Mouse (Mus musculus) spleen, adult 2 months (tissue): ENCODE results near the gene Ythdc1. TPM values are rescaled to one million over a fixed set of nuclear protein-coding genes. Genes with fewer than 3 reads are reported as not detected.

ENCODE experiments used
- DNase-seq, 2 experiments: peaks; one replicate each; pipeline versions ENCODE4 v3.0.0 to v3.0.0-alpha.2; 2012 to 2021; ENCODE audit warnings: low spot score in 2 of 2, low read depth in 1 of 2
- H3K27ac ChIP-seq: fragments of 200-500 bp; 2 replicates; pipeline ENCODE4 v1.5.1; 2012; ENCODE audit warnings: low read length, inconsistent platforms; ENCODE audit not compliant: insufficient read depth
- H3K27me3 ChIP-seq: fragments of 200-500 bp; 2 replicates; pipeline ENCODE4 v1.6.1; 2012; ENCODE audit warnings: mild to moderate bottlenecking, moderate library complexity, low read length, inconsistent platforms; ENCODE audit not compliant: control insufficient read depth, insufficient read depth
- H3K36me3 ChIP-seq: fragments of 200-500 bp; 2 replicates; pipeline ENCODE4 v1.6.1; 2012; ENCODE audit warnings: mild to moderate bottlenecking, low read length, inconsistent platforms; ENCODE audit not compliant: control insufficient read depth, insufficient read depth
- H3K4me1 ChIP-seq: fragments of 200-500 bp; 2 replicates; pipeline ENCODE4 v1.6.1; 2011; ENCODE audit warnings: inconsistent platforms; ENCODE audit not compliant: control insufficient read depth, insufficient read depth, insufficient read length
- H3K4me3 ChIP-seq: fragments of 200-500 bp; 2 replicates; pipeline ENCODE4 v1.5.1; 2011; ENCODE audit warnings: mild to moderate bottlenecking, inconsistent platforms; ENCODE audit not compliant: insufficient read depth, insufficient read length; ENCODE audit errors: extremely low read depth
- CTCF ChIP-seq: fragments of 200-500 bp; IDR thresholded peaks from 2 replicates; pipeline ENCODE4 v1.5.1; 2011; ENCODE audit warnings: mild to moderate bottlenecking, inconsistent platforms; ENCODE audit not compliant: insufficient read depth, insufficient read length, insufficient replicate concordance; ENCODE audit errors: extremely low read depth
- POLR2A ChIP-seq: fragments of 200-500 bp; IDR thresholded peaks from 2 replicates; pipeline ENCODE4 v1.6.1; 2011; ENCODE audit warnings: low read depth, low read length, inconsistent platforms
- WGBS: fragments of 180-500 bp; shearing (Covaris S2); methylation state at CpG from one replicate; pipeline ENCODE4 v1.1.7; 2018; 5-methylcytosine and 5-hydroxymethylcytosine counted together
- polyA plus RNA-seq: library from polyadenylated mRNA; depleted of rRNA; stranded (reverse); fragments of >200 nt; gene quantifications from 2 replicates; pipeline ENCODE4 v1.2.3, GENCODE M21; 2012; rRNA removed

The Ythdc1 gene
- 10.3 and 14.9 TPM in 2 replicates for polyA plus RNA-seq

DNA sequence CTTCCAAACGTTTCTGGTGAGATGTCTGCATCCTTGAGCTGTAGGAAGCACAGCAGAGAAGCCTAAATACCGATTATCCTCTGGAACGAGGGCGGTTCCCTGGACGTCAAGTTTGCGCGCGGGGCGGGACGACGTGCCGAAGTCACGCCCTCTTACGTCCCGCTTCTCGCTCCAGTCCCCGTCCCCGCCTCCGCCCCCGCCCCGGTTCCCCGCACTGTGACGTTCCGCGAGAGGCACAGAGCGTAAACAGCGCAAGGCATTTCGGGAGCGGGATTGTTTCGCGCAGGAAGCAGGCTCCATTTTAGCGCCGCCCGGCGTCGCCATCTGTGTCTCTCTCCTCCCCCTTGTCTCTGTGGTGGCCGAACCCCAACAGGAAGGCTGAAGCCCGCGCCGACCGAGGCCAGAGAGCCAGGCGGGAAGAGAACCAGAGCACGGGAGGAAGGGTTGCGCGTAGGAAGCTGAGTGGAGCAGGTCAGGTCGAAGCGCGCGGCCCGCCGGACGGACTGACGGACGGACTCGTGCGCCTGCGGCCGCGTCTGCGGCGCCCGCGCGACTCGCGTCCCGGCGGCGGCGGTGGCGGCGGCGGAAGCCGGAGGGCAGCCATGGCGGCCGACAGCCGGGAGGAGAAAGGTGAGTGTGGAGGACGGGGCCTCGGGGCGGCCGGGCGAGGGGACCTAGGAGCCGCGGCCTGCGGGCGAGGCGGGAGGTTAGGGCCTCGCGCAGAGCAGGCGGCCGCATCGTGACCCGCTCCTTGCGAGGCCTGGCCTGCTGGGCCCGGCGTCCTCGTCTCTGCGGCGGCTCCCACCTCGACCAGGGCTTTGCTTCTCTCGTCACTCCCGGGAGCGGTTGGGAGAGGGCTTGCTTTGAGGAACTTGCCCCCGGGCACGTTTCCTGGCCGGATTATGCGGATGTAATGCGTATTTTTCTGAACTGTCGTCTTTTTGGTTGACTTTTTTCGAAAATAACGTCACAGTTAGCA is at the start of gene Ythdc1:
TSS of gene Ythdc1 (plus strand) at position 260 of the 979 bp plus-strand sequence.
- H3K4me3 ChIP-seq: peak within 1 kb of the TSS; percentile 99
- DNase-seq: peak; percentile 92 to 93
- H3K4me1 ChIP-seq: peaks cover 2% of the 10 kb centered on the region
- H3K36me3 ChIP-seq: no peaks in the 10 kb centered on the region
- no peaks in the 10 kb centered on the region for H3K27me3 ChIP-seq
- peak within 1 kb of the TSS; percentile 100 for H3K27ac ChIP-seq
- TF ChIP-seq CTCF: no peak
- TF ChIP-seq POLR2A: peak; percentile 83
- under 1% methylated on average over 110 of the region's 111 CpGs for WGBS

DNA sequence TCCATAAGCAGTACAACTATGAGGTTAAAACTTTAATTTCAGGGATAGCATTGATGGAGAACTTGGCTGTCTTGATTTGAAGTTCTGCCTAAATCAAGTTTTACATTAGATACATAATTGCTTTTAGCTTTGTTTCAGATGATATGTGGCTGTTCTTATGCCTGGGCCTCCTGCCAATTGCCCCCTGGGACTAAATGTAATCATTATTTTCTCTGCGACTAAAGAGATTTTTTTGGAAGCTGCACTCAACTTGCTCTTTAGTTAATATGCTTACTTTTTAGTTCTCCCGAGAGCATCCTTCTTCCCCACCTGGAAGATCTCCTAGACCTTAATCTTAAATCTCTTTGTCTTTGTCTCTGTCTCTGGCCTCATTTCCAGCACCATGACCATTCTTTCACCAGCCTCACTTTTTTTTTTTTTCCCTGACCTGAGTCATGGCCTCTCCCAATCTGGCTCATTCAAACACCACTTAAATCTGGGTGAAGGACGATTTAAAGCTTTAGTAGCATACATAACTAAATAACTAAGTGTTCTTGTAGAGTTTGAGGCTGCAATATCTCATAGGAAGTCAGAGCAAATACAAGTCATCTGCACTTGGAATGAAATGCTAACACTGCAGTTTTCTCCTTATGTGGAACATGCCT is 34.9 kb upstream of the Ythdc1 start:
- no peak for DNase-seq
- no peak overlapping the region for H3K4me3 ChIP-seq

DNA sequence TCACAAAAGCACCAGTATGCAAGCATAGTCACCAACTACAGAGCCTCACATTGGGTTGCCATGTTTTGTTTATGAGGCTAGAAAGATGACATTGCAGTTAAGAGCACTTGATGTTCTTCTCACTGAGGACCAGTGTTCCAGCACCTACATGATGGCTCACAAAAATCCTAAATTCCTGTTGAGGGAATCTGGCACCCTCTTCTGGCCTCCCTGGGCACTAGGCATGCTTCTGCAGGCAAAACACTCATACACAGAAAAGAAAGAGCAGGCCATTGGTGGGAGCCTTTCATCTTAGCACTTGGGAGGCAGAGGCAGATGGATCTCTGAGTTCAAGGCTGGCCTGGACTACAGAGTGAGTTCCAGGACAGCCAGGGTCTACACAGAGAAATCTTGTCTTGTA is 33.0 kb upstream of the Ythdc1 start:
- DNase-seq: no peak

More for the DNA sequence above, 34.9 kb upstream of the Ythdc1 start:
- WGBS: 78% methylated on average over 3 of the region's 3 CpGs
- Histone ChIP-seq H3K27me3 (no peaks in the 10 kb centered on the region), H3K27ac (no peak overlapping the region), H3K4me1 (no peaks in the 10 kb centered on the region), H3K36me3 (no peaks in the 10 kb centered on the region)
- no peak for TF ChIP-seq POLR2A
- no peak for TF ChIP-seq CTCF

DNA sequence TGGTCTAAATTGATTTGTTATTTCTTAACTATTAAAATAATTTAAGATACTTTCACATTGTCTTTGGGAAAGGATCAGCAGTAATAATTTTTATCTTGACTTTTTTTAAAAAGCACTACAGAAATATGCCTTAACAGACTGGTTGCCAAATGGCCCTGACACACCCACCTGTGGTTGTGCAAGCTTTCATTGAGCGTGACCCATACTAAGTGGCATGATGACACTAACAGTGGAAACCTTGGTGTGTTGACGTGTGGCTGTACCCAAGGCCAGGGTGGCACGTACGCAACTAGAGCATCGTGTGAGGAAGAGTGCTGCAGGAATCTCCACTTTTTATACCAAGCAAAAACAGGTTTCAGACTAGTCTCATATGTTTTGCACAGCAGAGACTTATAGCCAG is 27.1 kb upstream of the Ythdc1 start:
- H3K4me1 ChIP-seq: no peaks in the 10 kb centered on the region
- H3K4me3 ChIP-seq: no peak overlapping the region
- H3K27ac ChIP-seq: no peak overlapping the region
- WGBS: 92% methylated on average over 5 of the region's 5 CpGs
- DNase-seq: no peak
- no peaks in the 10 kb centered on the region for H3K27me3 ChIP-seq
- H3K36me3 ChIP-seq: no peaks in the 10 kb centered on the region
- TF ChIP-seq CTCF: no peak

More for the DNA sequence above, 33.0 kb upstream of the Ythdc1 start:
- Histone ChIP-seq H3K4me1 (no peaks in the 10 kb centered on the region), H3K27me3 (no peaks in the 10 kb centered on the region), H3K36me3 (no peaks in the 10 kb centered on the region), H3K4me3 (no peak overlapping the region), H3K27ac (no peak overlapping the region)
- TF ChIP-seq CTCF: no peak
- no peak for TF ChIP-seq POLR2A

DNA sequence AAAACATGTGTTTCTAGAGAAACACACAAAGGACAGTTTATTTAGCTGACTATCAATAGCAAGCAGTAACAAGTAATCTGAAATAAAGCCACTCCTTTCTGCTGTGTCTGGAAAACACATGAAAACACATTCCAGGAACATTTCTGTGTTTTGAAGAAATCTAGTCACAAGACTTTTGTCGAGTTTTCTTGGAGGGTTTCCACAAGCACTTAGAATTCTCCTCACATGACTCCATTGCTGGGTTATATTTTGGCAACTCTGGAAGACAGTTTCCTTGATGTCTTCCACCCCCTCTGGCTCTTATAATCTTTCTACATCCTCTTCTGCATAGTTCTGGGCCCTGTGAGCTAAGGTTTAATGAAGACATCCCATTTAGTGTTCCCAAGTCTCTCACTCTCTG is 25.6 kb upstream of the Ythdc1 start:
- Histone ChIP-seq H3K27ac (no peak overlapping the region), H3K36me3 (no peaks in the 10 kb centered on the region), H3K27me3 (no peaks in the 10 kb centered on the region), H3K4me3 (no peak overlapping the region), H3K4me1 (no peaks in the 10 kb centered on the region)
- 54% methylated on average over 1 of the region's 1 CpGs for WGBS
- DNase-seq: no peak
- no peak for TF ChIP-seq CTCF
- no peak for TF ChIP-seq POLR2A

DNA sequence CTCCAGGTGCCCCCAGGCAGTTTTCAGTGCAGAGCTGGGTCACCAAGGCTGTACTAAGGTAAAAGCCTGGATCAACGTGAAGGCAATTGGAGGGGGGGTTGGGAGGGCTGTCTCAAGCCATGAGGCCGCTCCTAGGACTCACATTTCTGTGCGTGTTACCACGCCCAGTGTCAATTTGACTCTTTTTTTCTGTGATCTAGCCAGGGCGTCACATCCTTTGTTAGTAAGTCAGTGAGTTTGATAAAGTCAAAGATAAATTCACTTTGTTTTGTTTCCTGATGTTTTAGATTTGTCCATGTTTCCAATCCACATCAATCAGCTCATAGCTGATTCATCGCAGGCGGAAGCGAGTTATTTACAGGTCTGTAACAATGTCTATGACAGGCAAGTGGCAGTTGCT is 21.0 kb upstream of the Ythdc1 start:
- TF ChIP-seq CTCF: no peak
- TF ChIP-seq POLR2A: no peak
- H3K4me3 ChIP-seq: no peak overlapping the region
- H3K4me1 ChIP-seq: no peaks in the 10 kb centered on the region
- 69% methylated on average over 8 of the region's 8 CpGs for WGBS
- no peaks in the 10 kb centered on the region for H3K36me3 ChIP-seq
- H3K27ac ChIP-seq: no peak overlapping the region
- no peak for DNase-seq
- no peaks in the 10 kb centered on the region for H3K27me3 ChIP-seq
